Mouse (Mus musculus) thymus, postnatal 14 days (tissue): ENCODE measurements around the gene Pbld1.

ENCODE experiments used
- DNase-seq: peaks from one replicate; pipeline ENCODE4 v3.0.0; 2021

The Pbld1 gene

GRCm38 (mm10) chr10:63098191-63098590 lies 38.2 kb downstream of the Pbld1 start:
- no peak for DNase-seq

- DNase-seq = no peak
Measured at GRCm38 (mm10) chr10:63099521-63099920, 39.6 kb downstream of the Pbld1 start, which contains the start of gene Atoh7. Atoh7 (plus strand) TSS chr10:63099651.

- DNase-seq = peak; percentile 45
Measured at GRCm38 (mm10) chr10:63099941-63100562, 40.1 kb downstream of the Pbld1 start.

GRCm38 (mm10) chr10:63100657-63101056 lies 40.7 kb downstream of the Pbld1 start:
- no peak for DNase-seq

- DNase-seq = no peak
Measured at GRCm38 (mm10) chr10:63113027-63113604, 53.2 kb downstream of the Pbld1 start.

GRCm38 (mm10) chr10:63113716-63114360 lies 53.9 kb downstream of the Pbld1 start:
- no peak for DNase-seq

- DNase-seq = no peak
Measured at GRCm38 (mm10) chr10:63115881-63116280, 55.9 kb downstream of the Pbld1 start.

GRCm38 (mm10) chr10:63116376-63116775 lies 56.4 kb downstream of the Pbld1 start:
- no peak for DNase-seq

- no peak for DNase-seq
Measured at GRCm38 (mm10) chr10:63117583-63117982, 57.6 kb downstream of the Pbld1 start.

GRCm38 (mm10) chr10:63119916-63120315 lies 60.0 kb downstream of the Pbld1 start:
- no peak for DNase-seq

GRCm38 (mm10) chr10:63121961-63122360 lies 62.0 kb downstream of the Pbld1 start:
- no peak for DNase-seq

- peak; percentile 27 for DNase-seq
Measured at GRCm38 (mm10) chr10:63122516-63122915, 62.6 kb downstream of the Pbld1 start.

- no peak for DNase-seq
Measured at GRCm38 (mm10) chr10:63123141-63123540, 63.2 kb downstream of the Pbld1 start.

- no peak for DNase-seq
Measured at GRCm38 (mm10) chr10:63124016-63124415, 64.1 kb downstream of the Pbld1 start.

- no peak for DNase-seq
Measured at GRCm38 (mm10) chr10:63125343-63125742, 65.4 kb downstream of the Pbld1 start.

- DNase-seq = no peak
Measured at GRCm38 (mm10) chr10:63126116-63126515, 66.2 kb downstream of the Pbld1 start.

GRCm38 (mm10) chr10:63127156-63127555 lies 67.2 kb downstream of the Pbld1 start:
- no peak for DNase-seq
